Mouse (Mus musculus): Measurements from ENCODE around the gene Pstk. TPM values are rescaled to one million over a fixed set of nuclear protein-coding genes. Genes with fewer than 3 reads are reported as not detected.

The Pstk gene
- polyA plus RNA-seq, 1 experiment: 26.7 TPM

- peaks cover 4% of the 10 kb centered on the region for H3K36me3 ChIP-seq (ENCODE audit: control insufficient read depth, insufficient read depth)
- H3K79me2 ChIP-seq (ENCODE audit: control insufficient read depth, insufficient read depth): no peaks in the 10 kb centered on the region
- H3K79me3 ChIP-seq (ENCODE audit: low read depth): no peaks in the 10 kb centered on the region
- TF ChIP-seq USF1 (IDR thresholded peaks at IDR 0.05; ENCODE audit: low read depth): no peak
- no peak for TF ChIP-seq MYOG (IDR thresholded peaks at IDR 0.05; ENCODE audit: control insufficient read depth, extremely low read depth, insufficient read length)
- TF ChIP-seq FOSL1 (IDR thresholded peaks at IDR 0.05; ENCODE audit: insufficient read depth, low read length, poor library complexity, severe bottlenecking): no peak
- TF ChIP-seq CTCF (IDR thresholded peaks at IDR 0.05; ENCODE audit: control insufficient read depth, insufficient read depth, insufficient read length): no peak
- TF ChIP-seq MAX (IDR thresholded peaks at IDR 0.05): no peak
- TF ChIP-seq MYOD1 (IDR thresholded peaks at IDR 0.05; ENCODE audit: control insufficient read depth, insufficient read length, low read depth): no peak
- TF ChIP-seq CEBPB (IDR thresholded peaks at IDR 0.05; ENCODE audit: low read depth): no peak
- no peaks in the 10 kb centered on the region for H3K27me3 ChIP-seq (ENCODE audit: control insufficient read depth, insufficient read depth, insufficient read length)
- no peak within 1 kb of the TSS for H3K4me3 ChIP-seq (ENCODE audit: insufficient read depth, poor library complexity, severe bottlenecking)
- H3ac ChIP-seq (ENCODE audit: control insufficient read depth, insufficient read length, low read depth): no peak within 1 kb of the TSS
These were observed 37.4 kb upstream of the Pstk start, which contains the start of gene Fam24a for GRCm38 (mm10) chr7:131333564-131333963. TSS of gene Fam24a (plus strand) at chr7:131333864.

GRCm38 (mm10) chr7:131337502-131338068, 33.4 kb upstream of the Pstk start:
- Histone ChIP-seq H3K79me2 (ENCODE audit: control insufficient read depth, insufficient read depth) (no peaks in the 10 kb centered on the region), H3K79me3 (ENCODE audit: low read depth) (no peaks in the 10 kb centered on the region), H3K27me3 (ENCODE audit: control insufficient read depth, insufficient read depth, insufficient read length) (no peaks in the 10 kb centered on the region), H3K36me3 (ENCODE audit: control insufficient read depth, insufficient read depth) (peaks cover 16% of the 10 kb centered on the region), H3K4me3 (ENCODE audit: insufficient read depth, poor library complexity, severe bottlenecking) (no peak overlapping the region), H3ac (ENCODE audit: control insufficient read depth, insufficient read length, low read depth) (no peak overlapping the region)
- TF ChIP-seq CEBPB (IDR thresholded peaks at IDR 0.05; ENCODE audit: low read depth): no peak

GRCm38 (mm10) chr7:131345856-131346541, 24.9 kb upstream of the Pstk start:
- Histone ChIP-seq H3ac (ENCODE audit: control insufficient read depth, insufficient read length, low read depth) (no peak overlapping the region), H3K27me3 (ENCODE audit: control insufficient read depth, insufficient read depth, insufficient read length) (no peaks in the 10 kb centered on the region), H3K36me3 (ENCODE audit: control insufficient read depth, insufficient read depth) (peaks cover 43% of the 10 kb centered on the region), H3K79me3 (ENCODE audit: low read depth) (no peaks in the 10 kb centered on the region), H3K79me2 (ENCODE audit: control insufficient read depth, insufficient read depth) (no peaks in the 10 kb centered on the region), H3K4me3 (ENCODE audit: insufficient read depth, poor library complexity, severe bottlenecking) (no peak overlapping the region)
- TF ChIP-seq MYOD1 (IDR thresholded peaks at IDR 0.05; ENCODE audit: control insufficient read depth, insufficient read length, low read depth) (no peak), USF1 (IDR thresholded peaks at IDR 0.05; ENCODE audit: low read depth) (no peak), CTCF (IDR thresholded peaks at IDR 0.05; ENCODE audit: control insufficient read depth, insufficient read depth, insufficient read length) (no peak), MAX (IDR thresholded peaks at IDR 0.05) (no peak), FOSL1 (IDR thresholded peaks at IDR 0.05; ENCODE audit: insufficient read depth, low read length, poor library complexity, severe bottlenecking) (no peak), MYOG (IDR thresholded peaks at IDR 0.05; ENCODE audit: control insufficient read depth, extremely low read depth, insufficient read length) (no peak), CEBPB (IDR thresholded peaks at IDR 0.05; ENCODE audit: low read depth) (no peak)

GRCm38 (mm10) chr7:131356105-131356504, 14.8 kb upstream of the Pstk start:
- Histone ChIP-seq H3K27me3 (ENCODE audit: control insufficient read depth, insufficient read depth, insufficient read length) (no peaks in the 10 kb centered on the region), H3ac (ENCODE audit: control insufficient read depth, insufficient read length, low read depth) (no peak overlapping the region), H3K4me3 (ENCODE audit: insufficient read depth, poor library complexity, severe bottlenecking) (no peak overlapping the region), H3K36me3 (ENCODE audit: control insufficient read depth, insufficient read depth) (peaks cover 62% of the 10 kb centered on the region), H3K79me2 (ENCODE audit: control insufficient read depth, insufficient read depth) (peaks cover 6% of the 10 kb centered on the region), H3K79me3 (ENCODE audit: low read depth) (peaks cover 4% of the 10 kb centered on the region)
- TF ChIP-seq CTCF (IDR thresholded peaks at IDR 0.05; ENCODE audit: control insufficient read depth, insufficient read depth, insufficient read length) (no peak), USF1 (IDR thresholded peaks at IDR 0.05; ENCODE audit: low read depth) (no peak), MYOG (IDR thresholded peaks at IDR 0.05; ENCODE audit: control insufficient read depth, extremely low read depth, insufficient read length) (no peak), MYOD1 (IDR thresholded peaks at IDR 0.05; ENCODE audit: control insufficient read depth, insufficient read length, low read depth) (no peak), MAX (IDR thresholded peaks at IDR 0.05) (no peak), FOSL1 (IDR thresholded peaks at IDR 0.05; ENCODE audit: insufficient read depth, low read length, poor library complexity, severe bottlenecking) (no peak), CEBPB (IDR thresholded peaks at IDR 0.05; ENCODE audit: low read depth) (no peak)

- peaks cover 39% of the 10 kb centered on the region for H3K36me3 ChIP-seq (ENCODE audit: control insufficient read depth, insufficient read depth)
- peaks cover 19% of the 10 kb centered on the region for H3K79me2 ChIP-seq (ENCODE audit: control insufficient read depth, insufficient read depth)
- H3ac ChIP-seq (ENCODE audit: control insufficient read depth, insufficient read length, low read depth): peak overlapping the region; percentile 79
- peak overlapping the region; percentile 59 for H3K4me3 ChIP-seq (ENCODE audit: insufficient read depth, poor library complexity, severe bottlenecking)
- peaks cover 11% of the 10 kb centered on the region for H3K79me3 ChIP-seq (ENCODE audit: low read depth)
- no peaks in the 10 kb centered on the region for H3K27me3 ChIP-seq (ENCODE audit: control insufficient read depth, insufficient read depth, insufficient read length)
- TF ChIP-seq MYOD1 (IDR thresholded peaks at IDR 0.05; ENCODE audit: control insufficient read depth, insufficient read length, low read depth) (no peak), MYOG (IDR thresholded peaks at IDR 0.05; ENCODE audit: control insufficient read depth, extremely low read depth, insufficient read length) (no peak)
These were observed 8.7 kb upstream of the Pstk start for GRCm38 (mm10) chr7:131362269-131362614.

All from C2C12 (cell line).